Mouse (Mus musculus) megakaryocyte, embryonic 14.5 days (primary cell): ENCODE results near the gene Cyp24a1.

Experiments
- FLI1 ChIP-seq: IDR thresholded peaks from 2 replicates; pipeline ENCODE4 v1.6.1; 2012; ENCODE audit warnings: low read length, inconsistent platforms, mixed read lengths
- GATA1 ChIP-seq: IDR thresholded peaks from 3 replicates; pipeline ENCODE4 v1.6.1; 2012; ENCODE audit warnings: mixed read lengths, low read length, inconsistent platforms, borderline replicate concordance

DNA sequence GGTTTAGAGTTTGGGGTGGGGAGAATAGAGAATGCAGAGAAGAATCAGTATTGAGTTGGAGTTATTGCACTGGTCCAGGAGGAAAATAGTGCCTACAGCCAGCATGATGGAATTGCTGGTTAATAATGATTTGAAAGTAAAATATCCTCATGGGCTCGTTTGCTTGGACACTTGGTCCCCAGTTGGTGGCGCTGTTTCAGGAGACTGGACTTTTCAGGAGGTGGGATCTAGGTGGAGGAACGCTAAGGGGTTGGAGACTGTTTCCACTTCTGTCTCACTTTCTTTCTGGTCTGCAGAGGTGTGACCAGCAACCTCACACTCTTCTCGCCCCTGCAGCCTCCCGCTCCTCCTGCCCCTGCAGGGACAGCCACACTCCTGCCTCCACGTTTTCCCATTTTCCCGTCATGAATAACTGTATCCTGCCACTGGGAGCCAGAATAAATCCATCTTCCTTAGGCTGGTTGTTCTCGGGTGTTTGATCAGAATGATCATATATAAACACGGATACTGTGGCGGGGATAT, 14.9 kb downstream of the Cyp24a1 start:
- TF ChIP-seq GATA1 = no peak
- no peak for TF ChIP-seq FLI1
